Mouse (Mus musculus): ENCODE measurements around the gene Actl11. TPM values are rescaled to one million over a fixed set of nuclear protein-coding genes. Genes with fewer than 3 reads are reported as not detected.
A peak's percentile ranks its signal among the peaks of the same experiment; 100 is the strongest.

The Actl11 gene
- polyA plus RNA-seq, 1 experiment from 2014 or later, result not detected

DNA sequence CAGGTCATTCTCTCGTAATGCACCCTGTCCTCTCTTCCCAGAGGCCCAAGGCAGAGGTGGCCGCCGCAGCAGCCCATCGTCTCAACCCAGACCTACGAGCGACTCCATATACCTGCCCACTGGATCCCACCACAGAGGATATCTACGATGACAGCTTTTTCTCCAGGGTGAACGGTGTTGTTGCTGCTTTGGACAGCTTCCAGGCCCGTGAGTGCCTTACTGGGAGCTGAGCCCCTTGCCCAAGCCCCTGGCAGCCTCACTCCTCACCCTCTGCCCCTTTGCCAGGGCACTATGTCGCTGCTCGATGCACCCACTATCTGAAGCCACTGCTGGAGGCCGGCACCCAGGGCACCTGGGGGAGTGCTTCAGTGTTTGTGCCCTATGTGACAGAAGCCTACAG lies 50.5 kb downstream of the Actl11 start:
- Histone ChIP-seq H3K9me3 (no peaks in the 10 kb centered on the region), H3K4me1 (peaks cover 89% of the 10 kb centered on the region), H3K27ac (replicated peaks) (0 out of 2 replicates have a peak overlapping the region, but pooled peaks have one; percentile 8), H3K36me3 (peaks cover 44% of the 10 kb centered on the region), H3K27me3 (replicated peaks) (no peaks in the 10 kb centered on the region), H3K4me3 (no peak overlapping the region), H3K4me2 (no peak overlapping the region), H3K9ac (no peak overlapping the region)
- 87% methylated on average over 12 of the region's 12 CpGs for WGBS
- ATAC-seq (ENCODE audit: extremely low read depth, insufficient number of reproducible peaks, low FRiP score, low TSS enrichment), result no peak

Other genes starting within 250 kb of the Actl11 start
- 0.90 and 1.3 TPM in 2 replicates for gene Gnat1, start 248.8 kb upstream of the Actl11 start, polyA plus RNA-seq (2015; fragmentation: Nextera tagmentation; extraction: Ambion mirVana)
- 4.5 and 6.3 TPM in 2 replicates for gene Sema3f, start 218.0 kb upstream of the Actl11 start, polyA plus RNA-seq (2015; fragmentation: Nextera tagmentation; extraction: Ambion mirVana)
- gene Rbm5, start 157.5 kb upstream of the Actl11 start, polyA plus RNA-seq (2015; fragmentation: Nextera tagmentation; extraction: Ambion mirVana), result 121 and 125 TPM in 2 replicates
- 46.5 and 48.4 TPM in 2 replicates for gene Rbm6, start 55.2 kb upstream of the Actl11 start, polyA plus RNA-seq (2015; fragmentation: Nextera tagmentation; extraction: Ambion mirVana)
- 8.1 and 9.1 TPM in 2 replicates for gene Mon1a, start 40.3 kb upstream of the Actl11 start, polyA plus RNA-seq (2015; fragmentation: Nextera tagmentation; extraction: Ambion mirVana)
- gene Mst1r, start 21.6 kb upstream of the Actl11 start, polyA plus RNA-seq (2015; fragmentation: Nextera tagmentation; extraction: Ambion mirVana), result 2.7 and 4.1 TPM in 2 replicates
- 0.63 and 1.0 TPM in 2 replicates for gene Camkv, start 7.2 kb downstream of the Actl11 start, polyA plus RNA-seq (2015; fragmentation: Nextera tagmentation; extraction: Ambion mirVana)
- gene Traip, start 21.7 kb downstream of the Actl11 start, polyA plus RNA-seq (2015; fragmentation: Nextera tagmentation; extraction: Ambion mirVana), result 11.9 and 12.4 TPM in 2 replicates
- gene Uba7, start 47.0 kb downstream of the Actl11 start, polyA plus RNA-seq (2015; fragmentation: Nextera tagmentation; extraction: Ambion mirVana), result 31.7 and 35.0 TPM in 2 replicates
- gene Gm20661, start 54.6 kb downstream of the Actl11 start, polyA plus RNA-seq (2015; fragmentation: Nextera tagmentation; extraction: Ambion mirVana), result 3.8 and 4.6 TPM in 2 replicates
- 50.6 and 52.7 TPM in 2 replicates for gene Inka1, start 57.4 kb downstream of the Actl11 start, polyA plus RNA-seq (2015; fragmentation: Nextera tagmentation; extraction: Ambion mirVana)
- 7.6 and 7.7 TPM in 2 replicates for gene Cdhr4, start 64.0 kb downstream of the Actl11 start, polyA plus RNA-seq (2015; fragmentation: Nextera tagmentation; extraction: Ambion mirVana)
- gene Gm20662, start 67.9 kb downstream of the Actl11 start, polyA plus RNA-seq (2015; fragmentation: Nextera tagmentation; extraction: Ambion mirVana), result 0.71 TPM in 1 of 2 replicates, not detected in the other
- 37.0 and 40.7 TPM in 2 replicates for gene Ip6k1, start 74.0 kb downstream of the Actl11 start, polyA plus RNA-seq (2015; fragmentation: Nextera tagmentation; extraction: Ambion mirVana)
- gene Gmppb, start 120.8 kb downstream of the Actl11 start, polyA plus RNA-seq (2015; fragmentation: Nextera tagmentation; extraction: Ambion mirVana), result 21.4 and 23.3 TPM in 2 replicates
- 1.9 and 2.3 TPM in 2 replicates for gene Amigo3, start 124.7 kb downstream of the Actl11 start, polyA plus RNA-seq (2015; fragmentation: Nextera tagmentation; extraction: Ambion mirVana)
- gene Mst1, start 152.0 kb downstream of the Actl11 start, polyA plus RNA-seq (2015; fragmentation: Nextera tagmentation; extraction: Ambion mirVana), result 0.20 and 0.59 TPM in 2 replicates
- gene Rnf123, start 154.9 kb downstream of the Actl11 start, polyA plus RNA-seq (2015; fragmentation: Nextera tagmentation; extraction: Ambion mirVana), result 29.4 and 30.9 TPM in 2 replicates
- 51.3 and 62.5 TPM in 2 replicates for gene Apeh, start 166.1 kb downstream of the Actl11 start, polyA plus RNA-seq (2015; fragmentation: Nextera tagmentation; extraction: Ambion mirVana)